Mouse (Mus musculus) stomach, postnatal 0 days (tissue): ENCODE data around the gene Rho. TPM values are rescaled to one million over a fixed set of nuclear protein-coding genes. Genes with fewer than 3 reads are reported as not detected.
A peak's percentile ranks its signal among the peaks of the same experiment; 100 is the strongest.

Experiments used
- ATAC-seq: fragments of 200-750 bp; cut with Nextera tagmentation; 2 replicates; pipeline ENCODE4 v1.8.0; 2017; ENCODE audit not compliant: low FRiP score, low TSS enrichment
- DNase-seq: peaks from one replicate; pipeline ENCODE4 v3.0.0-alpha.2; 2016; ENCODE audit warnings: low spot score
- H3K27ac ChIP-seq: fragments of 300-500 bp; sonication (generic); replicated peaks from 2 replicates; pipeline ENCODE4 v1.5.1; 2014; ENCODE audit warnings: mild to moderate bottlenecking, control low read depth
- H3K27me3 ChIP-seq: fragments of 300-500 bp; sonication (generic); 2 replicates; pipeline ENCODE4 v1.6.1; 2014; ENCODE audit warnings: low read length; ENCODE audit not compliant: control insufficient read depth, insufficient read depth
- H3K36me3 ChIP-seq: fragments of 300-500 bp; sonication (generic); 2 replicates; pipeline ENCODE4 v1.6.1; 2014; ENCODE audit warnings: low read length, mixed read lengths; ENCODE audit not compliant: control insufficient read depth, insufficient read depth
- H3K4me1 ChIP-seq: fragments of 300-500 bp; sonication (generic); replicated peaks from 2 replicates; pipeline ENCODE4 v1.6.1; 2014; ENCODE audit warnings: antibody characterized with exemption; ENCODE audit not compliant: control insufficient read depth, insufficient read depth
- H3K4me2 ChIP-seq: fragments of 300-500 bp; sonication (generic); replicated peaks from 2 replicates; pipeline ENCODE4 v1.6.1; 2014; ENCODE audit warnings: low read depth, mild to moderate bottlenecking, control low read depth, moderate library complexity
- H3K4me3 ChIP-seq: fragments of 300-500 bp; sonication (generic); 2 replicates; pipeline ENCODE4 v1.5.1; 2014; ENCODE audit warnings: low read depth, low read length, control low read depth
- H3K9ac ChIP-seq: fragments of 300-500 bp; sonication (generic); 2 replicates; pipeline ENCODE4 v1.6.1; 2014; ENCODE audit warnings: mild to moderate bottlenecking, low read length, control low read depth, mixed read lengths
- H3K9me3 ChIP-seq: fragments of 300-500 bp; sonication (generic); 2 replicates; pipeline ENCODE4 v1.6.1; 2016; ENCODE audit warnings: low read length; ENCODE audit not compliant: control insufficient read depth
- CTCF ChIP-seq: IDR thresholded peaks from 2 replicates; pipeline ENCODE4 v1.5.1; 2016; ENCODE audit warnings: antibody characterized with exemption, low read depth, mild to moderate bottlenecking, moderate library complexity
- EP300 ChIP-seq: optimal IDR thresholded peaks from 2 replicates; pipeline ENCODE3; 2016; ENCODE audit warnings: antibody characterized with exemption
- WGBS: fragments of 180-500 bp; shearing (Covaris S2); extraction: QIAGEN DNeasy Blood & Tissue Kit; methylation state at CpG from one replicate; pipeline ENCODE4 v1.1.7; 2014; 5-methylcytosine and 5-hydroxymethylcytosine counted together
- polyA plus RNA-seq: library from polyadenylated mRNA; unstranded; fragments of >200 nt; fragmentation: Nextera tagmentation; extraction: Ambion mirVana; gene quantifications from 2 replicates; pipeline ENCODE4 v1.2.1, GENCODE M21; 2015

Rho gene
- polyA plus RNA-seq, 1 experiment from 2014 or later, result 0.10 TPM

DNA sequence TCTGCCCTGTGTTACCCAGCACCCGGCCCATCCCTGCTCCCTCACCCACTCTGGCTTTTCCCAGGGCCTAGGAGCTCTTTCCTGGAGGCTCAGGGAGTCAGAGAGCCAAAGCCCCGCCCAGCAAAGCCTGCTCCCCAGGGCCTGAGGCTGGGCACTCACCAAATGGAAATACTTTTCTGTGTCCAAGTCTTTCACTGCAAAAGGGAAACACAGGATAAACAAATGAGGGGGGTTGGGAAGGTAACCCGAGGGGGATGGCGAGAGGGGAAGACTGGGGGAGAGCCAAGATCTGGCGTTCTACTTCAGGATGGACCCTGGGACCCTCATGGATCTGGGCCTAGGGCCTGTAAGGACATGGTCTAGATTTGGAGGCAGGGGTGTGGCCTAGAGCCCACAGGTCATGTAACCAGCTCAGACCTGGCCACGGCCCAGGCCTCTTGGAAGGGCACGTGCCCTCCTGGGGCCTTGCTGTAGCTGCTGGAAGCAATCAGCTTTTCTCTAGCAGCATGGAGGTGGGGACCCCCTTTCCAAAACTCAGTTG lies 27.7 kb downstream of the Rho start:
- ATAC-seq (peak; percentile 59; the same call in 1 of the 2 replicates), DNase-seq (peak; percentile 59)
- H3K9ac ChIP-seq, result peak overlapping the region; percentile 43; the same call in 1 of the 2 replicates
- peaks cover 8% of the 10 kb centered on the region; the same call in 1 of the 2 replicates for H3K4me1 ChIP-seq
- H3K4me3 ChIP-seq, result no peak overlapping the region
- 30% methylated on average over 6 of the region's 7 CpGs for WGBS
- peaks cover 9% of the 10 kb centered on the region; the same call in 1 of the 2 replicates for H3K36me3 ChIP-seq
- no peaks in the 10 kb centered on the region for H3K9me3 ChIP-seq
- no peak overlapping the region for H3K4me2 ChIP-seq
- peak overlapping the region; percentile 59 for H3K27ac ChIP-seq
- no peaks in the 10 kb centered on the region for H3K27me3 ChIP-seq
- no peak for TF ChIP-seq EP300
- TF ChIP-seq CTCF, result no peak

DNA sequence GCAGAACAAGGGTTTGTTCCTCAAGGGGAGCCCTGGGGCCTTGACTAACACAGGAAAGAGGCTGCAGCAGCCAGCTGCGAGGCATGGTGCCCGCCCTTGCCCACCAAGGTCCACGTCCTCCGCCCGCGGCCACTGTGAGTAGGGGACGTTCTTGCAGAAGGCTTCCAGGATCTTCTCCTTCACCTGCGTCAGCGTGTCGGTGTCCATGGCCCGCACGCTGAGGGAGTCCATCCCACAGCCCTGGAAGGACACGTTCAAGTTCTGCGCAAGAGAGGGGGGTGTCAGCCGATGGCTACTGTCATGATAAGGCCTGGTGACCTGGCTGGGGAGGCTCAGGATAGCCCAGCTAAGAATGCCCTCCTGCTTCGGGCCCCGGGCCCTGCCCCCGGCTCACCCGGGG lies 28.8 kb downstream of the Rho start:
- WGBS, result 90% methylated on average over 19 of the region's 19 CpGs
- Histone ChIP-seq H3K27me3 (no peaks in the 10 kb centered on the region), H3K27ac (no peak overlapping the region), H3K9ac (no peak overlapping the region), H3K4me1 (peaks cover 8% of the 10 kb centered on the region; the same call in 1 of the 2 replicates), H3K4me2 (no peak overlapping the region), H3K4me3 (no peak overlapping the region), H3K9me3 (no peaks in the 10 kb centered on the region), H3K36me3 (peaks cover 9% of the 10 kb centered on the region; the same call in 1 of the 2 replicates)
- no peak for TF ChIP-seq EP300
- TF ChIP-seq CTCF, result no peak
- DNase-seq (no peak), ATAC-seq (no peak)

- Histone ChIP-seq H3K27me3 (no peaks in the 10 kb centered on the region), H3K4me3 (no peak overlapping the region), H3K4me2 (no peak overlapping the region), H3K36me3 (peaks cover 14% of the 10 kb centered on the region; the same call in 1 of the 2 replicates), H3K4me1 (peaks cover 8% of the 10 kb centered on the region; the same call in 1 of the 2 replicates), H3K9ac (no peak overlapping the region), H3K9me3 (no peaks in the 10 kb centered on the region), H3K27ac (no peak overlapping the region)
- DNase-seq, result no peak
- no peak for TF ChIP-seq EP300
- TF ChIP-seq CTCF, result no peak
- WGBS, result 65% methylated on average over 3 of the region's 3 CpGs
- ATAC-seq, result no peak
Observed at GRCm38 (mm10) chr6:115961743-115962142, 30.2 kb downstream of the Rho start.

DNA sequence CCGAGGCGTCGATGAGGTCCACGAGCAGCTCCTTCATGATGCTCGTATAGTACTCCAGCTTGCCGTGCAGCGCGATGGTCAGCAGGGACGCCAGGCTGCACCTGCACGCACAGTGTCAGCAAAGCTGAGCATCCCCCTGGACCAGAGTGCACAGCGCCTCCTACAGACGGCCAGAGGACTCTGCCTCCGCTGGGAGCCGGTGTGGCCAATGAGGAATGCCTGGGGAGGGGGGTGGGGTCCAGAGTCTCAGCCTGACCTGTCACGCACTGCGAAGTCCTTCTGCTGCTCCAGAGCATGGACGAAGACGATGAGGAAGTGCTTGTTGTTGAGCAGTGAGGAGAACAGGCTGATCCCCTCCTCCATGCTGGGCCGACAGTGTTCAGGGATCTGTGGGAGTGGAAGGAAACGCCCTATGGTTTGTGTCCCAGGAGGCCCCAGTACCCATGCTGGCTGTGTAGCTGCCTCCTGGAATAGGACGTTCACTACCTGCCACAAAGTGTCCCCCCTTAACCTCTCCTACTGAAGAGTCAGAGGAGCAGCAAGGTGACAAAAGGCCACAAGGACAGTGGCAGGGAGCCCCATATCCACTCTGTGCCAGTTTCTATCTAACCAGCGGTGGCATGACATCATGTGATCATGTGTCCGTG lies 31.0 kb downstream of the Rho start:
- Histone ChIP-seq H3K4me1 (peaks cover 8% of the 10 kb centered on the region; the same call in 1 of the 2 replicates), H3K36me3 (peaks cover 17% of the 10 kb centered on the region; the same call in 1 of the 2 replicates), H3K9me3 (no peaks in the 10 kb centered on the region), H3K4me3 (no peak overlapping the region), H3K27ac (no peak overlapping the region), H3K4me2 (no peak overlapping the region), H3K9ac (no peak overlapping the region), H3K27me3 (no peaks in the 10 kb centered on the region)
- TF ChIP-seq EP300 (no peak), CTCF (peak; percentile 70)
- DNase-seq, result peak; percentile 49
- peak; percentile 11; the same call in 1 of the 2 replicates for ATAC-seq
- WGBS, result 55% methylated on average over 23 of the region's 23 CpGs

DNA sequence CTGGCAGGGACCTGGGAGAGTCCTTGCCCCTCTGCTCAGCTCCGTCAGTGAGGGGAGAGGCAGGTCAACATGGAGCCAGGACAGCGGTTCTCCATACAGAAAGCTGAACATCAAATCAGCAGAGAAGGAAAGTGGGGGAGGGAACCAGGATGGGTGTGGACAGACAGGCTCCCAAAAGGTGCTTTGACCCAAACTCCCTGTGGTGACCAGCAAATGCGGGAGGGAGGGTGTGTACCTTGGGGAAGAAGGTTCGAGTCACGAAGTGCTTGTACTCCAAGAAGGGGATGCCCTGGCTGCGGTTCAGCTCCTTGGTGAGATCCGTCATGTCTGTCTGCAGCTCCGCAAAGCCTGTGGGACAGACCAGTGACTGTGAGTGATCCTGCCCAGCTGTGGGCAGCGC lies 32.1 kb downstream of the Rho start:
- peaks cover 17% of the 10 kb centered on the region; the same call in 1 of the 2 replicates for H3K36me3 ChIP-seq
- no peak overlapping the region for H3K9ac ChIP-seq
- no peak for ATAC-seq
- no peak overlapping the region for H3K27ac ChIP-seq
- no peaks in the 10 kb centered on the region for H3K27me3 ChIP-seq
- H3K4me1 ChIP-seq, result peaks cover 8% of the 10 kb centered on the region; the same call in 1 of the 2 replicates
- no peaks in the 10 kb centered on the region for H3K9me3 ChIP-seq
- no peak overlapping the region for H3K4me3 ChIP-seq
- 74% methylated on average over 9 of the region's 9 CpGs for WGBS
- DNase-seq, result no peak
- TF ChIP-seq CTCF (no peak), EP300 (no peak)
- no peak overlapping the region for H3K4me2 ChIP-seq

- peaks cover 16% of the 10 kb centered on the region for H3K36me3 ChIP-seq
- peaks cover 1% of the 10 kb centered on the region; the same call in 1 of the 2 replicates for H3K4me1 ChIP-seq
- H3K9ac ChIP-seq, result no peak overlapping the region
- TF ChIP-seq EP300 (no peak), CTCF (no peak)
- no peak overlapping the region for H3K4me2 ChIP-seq
- H3K4me3 ChIP-seq, result no peak overlapping the region
- no peaks in the 10 kb centered on the region for H3K27me3 ChIP-seq
- H3K9me3 ChIP-seq, result no peaks in the 10 kb centered on the region
- WGBS, result 92% methylated on average over 19 of the region's 19 CpGs
- H3K27ac ChIP-seq, result no peak overlapping the region
- no peak for ATAC-seq
- DNase-seq, result no peak
Observed at GRCm38 (mm10) chr6:115966227-115966966, 34.8 kb downstream of the Rho start.
